Mouse (Mus musculus): ENCODE measurements around the gene Ank3. TPM values are rescaled to one million over a fixed set of nuclear protein-coding genes. Genes with fewer than 3 reads are reported as not detected.

Gene Ank3
- polyA plus RNA-seq, 1 experiment from 2014 or later: 18.0 TPM

- H3K9me3 ChIP-seq: no peaks in the 10 kb centered on the region
- 78% methylated on average over 5 of the region's 5 CpGs for WGBS
- H3K4me2 ChIP-seq: no peak overlapping the region
- ATAC-seq (ENCODE audit: borderline replicate concordance, extremely low read depth, low FRiP score, low TSS enrichment): no peak
- H3K27me3 ChIP-seq: peaks cover 8% of the 10 kb centered on the region; the same call in 1 of the 2 replicates
- H3K4me1 ChIP-seq: 0 out of 2 replicates have a peak, but pooled peaks cover 6% of the 10 kb centered on the region
- no peak overlapping the region for H3K27ac ChIP-seq
- H3K4me3 ChIP-seq: no peak overlapping the region
- H3K36me3 ChIP-seq: no peaks in the 10 kb centered on the region
- no peak overlapping the region for H3K9ac ChIP-seq
These were observed 170.4 kb downstream of the Ank3 start for GRCm38 (mm10) chr10:69568976-69569375.

GRCm38 (mm10) chr10:69569740-69570139 lies 171.2 kb downstream of the Ank3 start:
- 53% methylated on average over 8 of the region's 8 CpGs for WGBS

GRCm38 (mm10) chr10:69570466-69571288 lies 172.1 kb downstream of the Ank3 start:
- peak overlapping the region; percentile 48 for H3K27ac ChIP-seq
- peak overlapping the region; percentile 78 for H3K4me2 ChIP-seq
- 21% methylated on average over 18 of the region's 18 CpGs for WGBS
- peaks cover 8% of the 10 kb centered on the region; the same call in 1 of the 2 replicates for H3K27me3 ChIP-seq
- peak overlapping the region; percentile 34 for H3K9ac ChIP-seq
- peak overlapping the region; percentile 40 for H3K4me3 ChIP-seq
- H3K36me3 ChIP-seq: no peaks in the 10 kb centered on the region
- peak; percentile 29 for ATAC-seq (ENCODE audit: borderline replicate concordance, extremely low read depth, low FRiP score, low TSS enrichment)
- 0 out of 2 replicates have a peak, but pooled peaks cover 6% of the 10 kb centered on the region for H3K4me1 ChIP-seq
- no peaks in the 10 kb centered on the region for H3K9me3 ChIP-seq

More at GRCm38 (mm10) chr10:69569740-69570139, 171.2 kb downstream of the Ank3 start:
- H3K9ac ChIP-seq: no peak overlapping the region
- no peak for ATAC-seq (ENCODE audit: borderline replicate concordance, extremely low read depth, low FRiP score, low TSS enrichment)
- no peak overlapping the region for H3K4me3 ChIP-seq
- peaks cover 8% of the 10 kb centered on the region; the same call in 1 of the 2 replicates for H3K27me3 ChIP-seq
- no peaks in the 10 kb centered on the region for H3K36me3 ChIP-seq
- 0 out of 2 replicates have a peak, but pooled peaks cover 6% of the 10 kb centered on the region for H3K4me1 ChIP-seq
- no peak overlapping the region for H3K4me2 ChIP-seq
- H3K9me3 ChIP-seq: no peaks in the 10 kb centered on the region
- H3K27ac ChIP-seq: no peak overlapping the region

- under 1% methylated on average over 8 of the region's 8 CpGs for WGBS
- Histone ChIP-seq H3K9ac (peak overlapping the region; percentile 34), H3K4me2 (peak overlapping the region; percentile 78), H3K27me3 (peaks cover 8% of the 10 kb centered on the region; the same call in 1 of the 2 replicates), H3K27ac (peak overlapping the region; percentile 48), H3K4me3 (peak overlapping the region; percentile 40), H3K4me1 (0 out of 2 replicates have a peak, but pooled peaks cover 6% of the 10 kb centered on the region), H3K36me3 (no peaks in the 10 kb centered on the region), H3K9me3 (no peaks in the 10 kb centered on the region)
- ATAC-seq (ENCODE audit: borderline replicate concordance, extremely low read depth, low FRiP score, low TSS enrichment): no peak
These were observed 172.8 kb downstream of the Ank3 start for GRCm38 (mm10) chr10:69571422-69571821.

GRCm38 (mm10) chr10:69571972-69572371 lies 173.4 kb downstream of the Ank3 start:
- H3K9me3 ChIP-seq: no peaks in the 10 kb centered on the region
- H3K9ac ChIP-seq: no peak overlapping the region
- peaks cover 8% of the 10 kb centered on the region; the same call in 1 of the 2 replicates for H3K4me1 ChIP-seq
- H3K27ac ChIP-seq: no peak overlapping the region
- H3K36me3 ChIP-seq: no peaks in the 10 kb centered on the region
- ATAC-seq (ENCODE audit: borderline replicate concordance, extremely low read depth, low FRiP score, low TSS enrichment): no peak
- 3% methylated on average over 9 of the region's 9 CpGs for WGBS
- H3K27me3 ChIP-seq: peaks cover 8% of the 10 kb centered on the region; the same call in 1 of the 2 replicates
- H3K4me3 ChIP-seq: peak overlapping the region; percentile 40
- H3K4me2 ChIP-seq: peak overlapping the region; percentile 78

GRCm38 (mm10) chr10:69573054-69573453 lies 174.5 kb downstream of the Ank3 start:
- no peak overlapping the region for H3K4me3 ChIP-seq
- H3K4me2 ChIP-seq: no peak overlapping the region
- 57% methylated on average over 7 of the region's 7 CpGs for WGBS
- ATAC-seq (ENCODE audit: borderline replicate concordance, extremely low read depth, low FRiP score, low TSS enrichment): no peak
- no peak overlapping the region for H3K9ac ChIP-seq
- H3K36me3 ChIP-seq: no peaks in the 10 kb centered on the region
- no peak overlapping the region for H3K27ac ChIP-seq
- H3K27me3 ChIP-seq: peaks cover 8% of the 10 kb centered on the region; the same call in 1 of the 2 replicates
- peaks cover 15% of the 10 kb centered on the region for H3K4me1 ChIP-seq
- no peaks in the 10 kb centered on the region for H3K9me3 ChIP-seq

- H3K4me2 ChIP-seq: peak overlapping the region; percentile 33; the same call in 1 of the 2 replicates
- WGBS: 19% methylated on average over 3 of the region's 3 CpGs
- H3K36me3 ChIP-seq: no peaks in the 10 kb centered on the region
- H3K9me3 ChIP-seq: no peaks in the 10 kb centered on the region
- H3K4me3 ChIP-seq: no peak overlapping the region
- no peak overlapping the region for H3K9ac ChIP-seq
- H3K27me3 ChIP-seq: peaks cover 8% of the 10 kb centered on the region; the same call in 1 of the 2 replicates
- ATAC-seq (ENCODE audit: borderline replicate concordance, extremely low read depth, low FRiP score, low TSS enrichment): no peak
- peaks cover 15% of the 10 kb centered on the region for H3K4me1 ChIP-seq
- H3K27ac ChIP-seq: no peak overlapping the region
These were observed 175.2 kb downstream of the Ank3 start for GRCm38 (mm10) chr10:69573746-69574145.

GRCm38 (mm10) chr10:69574190-69574663 lies 175.7 kb downstream of the Ank3 start:
- peaks cover 8% of the 10 kb centered on the region; the same call in 1 of the 2 replicates for H3K27me3 ChIP-seq
- peak overlapping the region; percentile 33 for H3K4me2 ChIP-seq
- 13% methylated on average over 11 of the region's 11 CpGs for WGBS
- H3K4me1 ChIP-seq: peaks cover 15% of the 10 kb centered on the region
- no peak overlapping the region for H3K27ac ChIP-seq
- H3K36me3 ChIP-seq: no peaks in the 10 kb centered on the region
- no peaks in the 10 kb centered on the region for H3K9me3 ChIP-seq
- no peak overlapping the region for H3K4me3 ChIP-seq
- ATAC-seq (ENCODE audit: borderline replicate concordance, extremely low read depth, low FRiP score, low TSS enrichment): no peak
- H3K9ac ChIP-seq: no peak overlapping the region

GRCm38 (mm10) chr10:69574894-69575293 lies 176.3 kb downstream of the Ank3 start:
- H3K27ac ChIP-seq: no peak overlapping the region
- no peak overlapping the region for H3K4me3 ChIP-seq
- H3K4me1 ChIP-seq: peaks cover 15% of the 10 kb centered on the region
- ATAC-seq (ENCODE audit: borderline replicate concordance, extremely low read depth, low FRiP score, low TSS enrichment): no peak
- H3K4me2 ChIP-seq: no peak overlapping the region
- no peaks in the 10 kb centered on the region for H3K36me3 ChIP-seq
- no peak overlapping the region for H3K9ac ChIP-seq
- H3K9me3 ChIP-seq: no peaks in the 10 kb centered on the region
- 54% methylated on average over 9 of the region's 9 CpGs for WGBS
- peaks cover 8% of the 10 kb centered on the region; the same call in 1 of the 2 replicates for H3K27me3 ChIP-seq

GRCm38 (mm10) chr10:69575451-69575850 lies 176.9 kb downstream of the Ank3 start:
- peaks cover 6% of the 10 kb centered on the region; the same call in 1 of the 2 replicates for H3K27me3 ChIP-seq
- ATAC-seq (ENCODE audit: borderline replicate concordance, extremely low read depth, low FRiP score, low TSS enrichment): no peak
- H3K36me3 ChIP-seq: no peaks in the 10 kb centered on the region
- H3K9me3 ChIP-seq: no peaks in the 10 kb centered on the region
- H3K27ac ChIP-seq: no peak overlapping the region
- H3K9ac ChIP-seq: no peak overlapping the region
- no peak overlapping the region for H3K4me2 ChIP-seq
- H3K4me3 ChIP-seq: no peak overlapping the region
- 61% methylated on average over 6 of the region's 6 CpGs for WGBS
- H3K4me1 ChIP-seq: peaks cover 15% of the 10 kb centered on the region

GRCm38 (mm10) chr10:69576264-69576663 lies 177.7 kb downstream of the Ank3 start:
- Histone ChIP-seq H3K9ac (no peak overlapping the region), H3K4me2 (no peak overlapping the region), H3K9me3 (no peaks in the 10 kb centered on the region), H3K27ac (no peak overlapping the region), H3K27me3 (peaks cover 6% of the 10 kb centered on the region; the same call in 1 of the 2 replicates), H3K36me3 (no peaks in the 10 kb centered on the region), H3K4me3 (no peak overlapping the region), H3K4me1 (peaks cover 15% of the 10 kb centered on the region)
- ATAC-seq (ENCODE audit: borderline replicate concordance, extremely low read depth, low FRiP score, low TSS enrichment): no peak
- WGBS: 77% methylated on average over 7 of the region's 7 CpGs
